Mouse (Mus musculus) gastrocnemius, postnatal 10 days (tissue): ENCODE data around the gene 1700012B07Rik. TPM values are rescaled to one million over a fixed set of nuclear protein-coding genes. Genes with fewer than 3 reads are reported as not detected.

Experiments used
- DNase-seq: peaks from one replicate; pipeline ENCODE4 v3.0.0; 2021; ENCODE audit warnings: mixed read lengths
- long read RNA-seq, 2 experiments: library from polyadenylated mRNA; stranded (forward); transcript quantifications; one replicate each; pipeline ENCODE4 v2.0.0; 2021
- total RNA-seq, 2 experiments: library from RNA; stranded (reverse); gene quantifications; 2 replicates each; pipeline ENCODE4 v1.2.3; 2021

The 1700012B07Rik gene
- total RNA-seq, result not detected
- long read RNA-seq, experiment 1, result 0 reads
- long read RNA-seq, experiment 2, result 0 reads

DNA sequence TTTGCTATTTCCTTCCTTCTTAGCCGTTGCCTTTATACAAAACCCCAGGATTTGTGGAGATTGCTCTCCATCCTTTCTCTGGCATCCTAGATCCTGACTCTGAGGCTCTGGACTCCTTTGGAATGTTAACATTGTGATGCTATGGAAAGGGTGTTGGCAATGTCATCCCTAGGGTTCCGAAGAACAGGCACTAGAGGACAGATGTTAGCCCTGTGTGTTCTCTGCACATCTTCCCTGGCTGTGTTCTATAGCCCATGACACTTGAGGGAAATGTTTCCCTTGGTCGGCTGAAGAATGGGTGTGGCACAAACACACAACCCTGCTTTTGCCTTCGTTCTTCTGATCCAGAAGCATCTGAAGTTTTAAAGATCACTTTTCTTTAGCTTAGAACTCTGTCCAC is at the start of gene 1700012B07Rik:
1700012B07Rik (minus strand) TSS at position 101 of the 400 bp plus-strand sequence.
- no peak for DNase-seq

DNA sequence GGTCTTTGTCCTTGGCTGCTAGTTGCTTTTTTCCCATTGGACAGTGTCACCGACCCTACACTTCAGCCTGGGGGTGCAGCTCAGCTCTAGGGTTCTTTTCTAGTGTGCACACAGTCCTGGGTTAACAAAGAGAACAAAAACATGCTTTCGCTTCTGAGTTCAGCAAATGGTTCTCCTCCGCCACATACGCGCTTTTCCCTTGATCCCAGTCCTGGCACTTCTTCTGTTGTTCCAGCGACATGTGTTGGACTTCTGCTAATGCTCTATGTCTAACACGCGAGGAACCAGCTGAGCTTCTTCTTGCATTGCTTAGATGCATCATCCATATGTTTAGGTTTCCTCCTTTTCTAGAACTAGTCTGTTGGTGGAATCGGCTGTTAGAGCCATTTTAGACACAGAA is 48.9 kb upstream of the 1700012B07Rik start:
- DNase-seq, result no peak

DNA sequence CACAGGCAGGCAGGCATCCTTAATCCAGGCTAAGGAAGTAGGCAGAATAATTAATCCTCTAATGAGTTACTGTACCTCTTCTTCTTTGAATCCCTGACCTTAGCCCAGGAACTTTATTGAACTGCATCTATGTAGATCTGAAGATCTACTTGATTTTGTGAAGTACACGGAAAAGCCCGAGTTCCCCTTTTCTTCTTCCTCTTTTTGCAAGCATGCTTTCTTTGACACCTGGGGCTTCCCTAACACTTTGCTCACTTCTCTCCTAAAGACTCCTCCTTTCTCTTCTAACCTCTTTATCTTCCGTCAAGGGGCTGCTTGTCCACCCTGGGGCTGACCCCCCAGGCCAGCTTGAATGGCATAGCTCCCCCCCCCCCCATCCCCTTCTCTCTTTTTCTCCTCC is 48.0 kb upstream of the 1700012B07Rik start:
- no peak for DNase-seq

DNA sequence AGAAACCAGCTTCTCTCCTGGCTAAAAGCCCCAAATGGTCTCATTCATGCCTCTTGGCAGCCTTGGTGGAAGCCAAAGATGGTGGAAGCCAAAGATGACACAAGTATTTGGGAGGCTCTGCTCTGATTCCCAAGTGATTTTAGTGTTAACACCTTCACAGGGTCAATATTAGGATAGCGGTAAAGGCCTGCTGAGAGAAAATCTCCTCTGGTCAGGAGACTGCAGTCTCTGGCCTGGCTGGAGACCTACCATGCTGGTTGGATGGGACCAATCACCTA is 47.6 kb upstream of the 1700012B07Rik start:
- DNase-seq, result no peak

DNA sequence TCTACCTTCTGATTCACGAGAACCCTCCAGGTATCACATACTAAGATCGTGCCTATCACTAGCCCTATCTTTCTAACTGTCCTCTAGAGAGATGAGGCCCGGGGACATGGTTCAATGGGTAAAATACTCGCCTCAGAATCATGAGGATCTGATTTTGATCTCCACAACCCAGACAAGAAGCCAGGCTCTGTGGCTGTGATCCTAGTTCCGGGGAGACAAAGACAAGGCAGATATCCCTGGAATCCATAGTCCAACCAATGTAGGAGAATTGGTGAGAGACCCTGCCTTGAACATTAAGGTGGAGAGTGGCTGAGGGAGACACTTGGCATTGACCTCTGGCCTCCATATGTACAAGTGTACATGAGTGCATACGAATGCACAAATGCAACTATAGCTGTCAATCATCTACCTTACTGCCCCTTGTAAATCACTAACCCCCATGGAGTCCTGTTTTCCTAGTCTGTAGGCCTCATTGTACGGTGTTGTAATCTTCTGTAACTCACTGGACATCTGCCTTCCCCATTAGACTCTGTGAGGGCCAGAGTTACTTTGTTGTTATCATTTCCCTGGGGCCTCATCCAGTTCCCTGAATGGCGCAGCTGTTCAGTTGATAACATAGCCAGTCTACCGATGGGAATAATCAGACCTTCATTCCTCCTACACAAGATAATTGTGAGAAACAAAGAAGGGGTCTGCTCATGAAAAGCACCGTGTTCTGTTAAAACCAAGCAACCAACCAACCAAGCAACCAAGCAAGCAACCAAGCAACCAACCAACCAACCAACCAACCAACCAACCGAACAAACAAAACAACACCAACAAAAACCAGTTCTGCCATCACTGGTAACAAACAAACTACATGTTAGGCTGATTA is 47.0 kb upstream of the 1700012B07Rik start:
- DNase-seq, result no peak

DNA sequence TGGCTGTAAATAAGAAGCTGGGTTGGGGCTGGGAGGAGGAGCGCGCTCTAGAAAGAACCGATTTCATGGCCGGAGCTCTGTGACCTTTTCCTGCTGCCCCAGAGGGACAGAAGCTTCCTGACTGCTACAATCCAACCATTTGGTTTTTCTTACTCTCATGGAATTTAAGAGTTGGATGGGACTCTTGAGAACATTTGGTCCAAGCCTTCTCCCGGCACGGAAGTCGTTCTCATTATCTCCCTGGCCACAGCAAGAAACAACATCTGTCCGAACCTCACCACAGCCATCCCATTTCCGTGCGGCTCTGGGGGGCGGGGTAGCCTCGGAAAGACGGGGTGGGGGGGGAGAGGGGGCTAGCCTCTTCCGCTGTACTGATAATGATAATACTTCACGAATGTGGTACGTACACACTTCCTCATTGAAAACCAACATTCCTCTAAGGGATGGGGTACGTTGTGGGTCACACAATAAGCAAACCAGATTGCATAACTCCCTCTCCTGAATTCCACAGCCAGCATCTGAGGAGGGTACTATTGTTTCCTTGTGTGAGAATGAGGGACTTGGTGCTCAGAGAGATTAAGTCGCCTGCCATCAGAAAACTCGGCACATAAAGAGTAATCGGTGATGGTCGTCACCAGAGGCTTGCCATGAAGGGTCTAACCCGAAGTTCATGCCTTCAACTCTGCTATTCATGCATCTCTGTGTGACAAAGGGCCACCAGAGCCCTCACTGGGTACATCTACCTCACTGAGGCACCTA is 46.2 kb upstream of the 1700012B07Rik start:
- DNase-seq, result peak; percentile 42

DNA sequence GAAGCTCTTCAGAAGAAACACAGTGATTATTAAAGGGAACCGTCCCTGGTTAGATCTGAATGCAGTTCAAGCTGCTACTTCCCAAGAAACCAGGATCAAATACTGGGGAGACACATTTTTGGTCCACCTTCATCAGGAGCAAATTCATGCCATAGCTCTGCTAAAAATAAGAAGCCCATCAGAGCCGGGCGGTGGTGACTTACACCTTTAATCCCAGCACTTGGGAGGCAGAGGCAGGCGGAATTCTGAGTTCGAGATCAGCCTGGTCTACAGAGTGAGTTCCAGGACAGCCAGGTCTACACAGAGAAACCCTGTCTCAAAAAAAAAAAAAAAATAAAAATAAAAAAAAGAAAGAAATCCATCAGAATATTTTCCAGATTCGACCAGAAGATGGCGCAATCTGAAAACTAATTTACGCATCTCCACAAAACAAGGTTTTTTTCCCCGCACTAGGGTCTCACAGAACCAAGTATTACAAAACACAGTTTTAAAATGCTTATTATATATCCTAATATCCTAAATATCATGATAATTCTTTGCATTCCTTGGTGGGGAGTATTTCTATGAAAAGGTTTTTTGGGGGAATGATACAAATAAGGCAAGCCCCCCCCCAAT is 45.4 kb upstream of the 1700012B07Rik start:
- no peak for DNase-seq

DNA sequence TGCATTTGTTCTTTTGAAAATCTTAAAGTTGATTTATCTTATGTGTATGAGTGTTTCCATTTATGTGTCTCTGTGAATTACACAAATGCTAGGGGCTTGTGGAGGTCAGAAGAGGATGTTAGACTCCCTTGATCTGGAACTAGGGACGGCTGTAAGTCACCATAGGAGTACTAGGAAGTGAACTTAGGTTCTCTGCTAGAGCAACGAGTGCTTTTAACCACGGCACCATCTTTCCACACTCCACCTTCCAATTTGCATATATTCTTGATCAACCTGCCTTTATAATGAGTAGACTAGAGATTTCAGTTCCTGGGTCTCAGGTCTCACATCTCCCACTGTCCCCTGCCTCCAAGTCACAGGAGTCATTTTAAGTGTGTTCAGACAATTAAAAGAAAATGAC is 44.8 kb upstream of the 1700012B07Rik start:
- DNase-seq, result no peak

DNA sequence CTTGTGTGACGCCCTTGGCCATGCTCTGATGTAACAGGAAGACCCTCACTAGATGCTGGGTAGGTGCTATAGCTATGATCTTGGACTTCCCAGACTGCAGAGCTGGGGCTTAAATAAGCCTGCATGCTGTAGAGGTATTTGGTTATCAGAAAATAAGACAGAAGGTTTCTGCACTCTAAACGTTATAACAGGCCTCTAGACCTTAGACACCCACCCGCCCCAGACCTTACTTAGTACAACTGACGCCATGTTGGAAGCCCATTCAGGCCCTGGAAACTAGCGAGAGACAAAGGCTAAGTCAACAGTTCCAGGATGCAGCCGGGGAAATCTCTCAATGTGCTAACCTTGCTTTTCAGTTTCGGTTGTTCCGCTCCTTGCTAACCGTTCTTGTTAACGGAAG is 44.2 kb upstream of the 1700012B07Rik start:
- DNase-seq, result no peak

DNA sequence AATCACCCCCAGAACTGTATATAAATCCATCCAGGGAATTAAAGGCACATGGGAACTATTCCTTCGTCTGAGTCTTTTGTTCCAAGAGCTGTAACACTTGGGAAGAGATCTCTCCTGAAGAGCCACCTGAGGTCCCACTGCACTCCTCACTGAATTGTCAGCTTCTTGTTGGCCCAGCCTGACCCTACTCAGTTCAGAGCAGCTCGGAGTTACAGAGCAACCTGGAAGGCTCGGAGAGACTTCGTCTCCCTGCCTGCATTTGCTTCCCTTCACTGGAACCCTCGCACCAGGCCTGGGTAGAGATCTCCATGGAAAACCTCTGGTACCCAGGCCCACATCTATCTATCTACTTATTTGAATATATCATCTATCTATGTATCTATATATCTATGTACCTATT is 40.0 kb upstream of the 1700012B07Rik start:
- DNase-seq, result no peak

DNA sequence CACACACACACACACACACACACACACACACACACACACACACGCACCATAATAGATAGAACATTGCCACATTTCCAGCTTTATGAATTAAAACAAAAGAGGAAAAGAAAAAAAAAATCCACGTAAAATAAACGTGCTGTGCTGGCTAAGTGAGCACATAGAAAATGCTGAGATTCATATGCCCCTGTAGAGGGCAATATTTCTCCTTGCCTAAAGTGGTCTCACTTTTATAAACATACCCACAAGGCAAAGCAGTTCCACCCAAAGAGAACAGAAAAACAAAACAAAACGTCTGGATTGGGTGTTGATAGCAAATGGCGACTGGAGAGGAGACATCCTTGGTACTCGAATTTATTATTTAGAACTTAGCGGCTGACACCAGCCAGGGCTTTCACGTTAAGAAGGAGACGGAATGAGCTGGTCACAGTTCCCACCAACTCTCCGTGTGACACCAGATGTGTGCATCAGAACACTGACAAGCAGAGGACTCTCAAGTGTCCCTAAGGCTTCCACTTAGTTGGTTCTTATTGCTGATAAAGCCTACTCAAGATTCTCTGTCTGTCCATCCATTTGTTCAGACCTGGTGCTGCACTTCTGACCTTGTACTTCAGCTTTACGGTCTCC is 38.8 kb upstream of the 1700012B07Rik start:
- DNase-seq, result no peak

DNA sequence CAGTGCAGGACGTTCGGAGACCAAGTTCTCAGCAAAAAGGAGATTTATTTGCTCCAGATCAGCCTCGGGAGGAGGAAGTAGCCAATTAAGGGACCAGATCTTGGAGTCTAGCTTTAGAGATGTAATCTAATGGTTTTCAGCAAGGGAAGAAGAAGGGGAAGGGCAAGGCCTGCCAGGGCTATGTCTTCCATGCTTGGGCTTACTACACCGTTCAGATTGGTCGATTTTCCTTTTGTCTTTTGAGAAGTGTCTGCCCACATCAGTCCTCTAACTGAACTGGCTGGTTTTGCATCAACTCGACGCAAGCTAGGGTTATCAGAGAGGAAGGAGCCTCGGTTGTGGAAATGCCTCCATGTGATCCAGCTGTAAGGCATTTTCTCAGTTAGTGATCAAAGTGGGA is 37.7 kb upstream of the 1700012B07Rik start:
- DNase-seq, result no peak

DNA sequence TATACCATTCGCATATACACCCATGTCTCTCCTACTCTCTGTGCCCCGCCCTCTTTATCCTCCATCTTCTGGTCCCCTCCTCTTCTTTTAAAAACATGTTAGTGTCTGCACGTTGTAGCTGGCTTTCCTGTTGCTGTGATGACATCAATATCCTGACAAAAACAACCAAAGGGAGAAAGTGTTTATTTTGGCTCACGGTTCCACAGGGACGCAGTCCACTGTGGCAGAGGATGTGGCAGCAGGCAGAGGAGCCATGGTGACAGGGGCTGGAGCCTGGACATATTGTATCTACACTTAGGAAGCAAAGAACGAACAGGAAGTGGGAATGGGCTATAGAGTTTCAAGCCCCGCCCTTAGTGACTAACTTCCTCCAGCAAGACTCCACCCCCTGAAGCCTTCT is 36.1 kb upstream of the 1700012B07Rik start:
- DNase-seq, result no peak

DNA sequence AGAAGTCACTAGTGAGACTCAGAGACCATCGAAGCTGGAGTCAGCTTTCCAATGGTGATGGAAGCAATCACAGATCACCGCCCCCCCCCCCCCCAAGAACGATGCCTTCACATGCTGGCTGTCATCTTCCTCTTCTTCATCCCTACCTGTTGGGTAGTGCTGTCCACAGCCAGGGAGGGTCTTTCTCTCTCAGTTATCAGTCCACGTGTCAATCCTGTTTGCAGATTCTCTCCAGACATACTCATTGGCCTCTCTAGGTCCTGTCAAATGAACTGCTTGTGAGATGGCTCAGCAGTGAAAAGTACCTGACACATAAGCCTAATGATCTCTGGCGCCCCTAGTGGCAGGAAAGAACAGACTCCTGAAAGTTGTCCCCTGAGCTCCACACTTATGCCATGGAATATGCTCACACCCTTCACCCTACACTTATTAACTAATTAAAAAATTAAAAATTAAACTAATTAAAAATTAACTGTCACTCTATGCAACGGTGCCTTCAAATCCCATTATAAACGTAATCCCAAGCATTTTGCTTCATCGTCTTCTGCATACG is 35.4 kb upstream of the 1700012B07Rik start:
- peak; percentile 63 for DNase-seq

DNA sequence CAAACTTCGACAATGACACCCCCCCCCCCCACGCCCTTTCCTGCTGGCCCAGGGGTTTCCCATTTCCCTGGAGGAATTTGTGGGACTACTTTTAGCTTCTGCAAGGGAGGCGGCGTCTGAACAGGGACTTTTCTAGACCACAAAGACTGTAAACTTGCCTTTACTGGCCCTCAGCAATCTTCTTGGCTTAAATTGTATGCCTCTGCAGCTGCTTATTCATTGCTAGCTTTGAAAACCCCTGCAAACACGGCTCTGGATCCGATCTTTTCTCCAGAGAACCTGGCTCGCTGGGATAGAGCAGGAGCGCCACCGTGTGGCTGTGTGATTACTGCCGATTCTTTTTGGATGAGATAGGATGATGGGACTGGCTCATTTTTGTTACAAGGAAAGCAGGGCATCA is 32.7 kb upstream of the 1700012B07Rik start:
- peak; percentile 96 for DNase-seq

DNA sequence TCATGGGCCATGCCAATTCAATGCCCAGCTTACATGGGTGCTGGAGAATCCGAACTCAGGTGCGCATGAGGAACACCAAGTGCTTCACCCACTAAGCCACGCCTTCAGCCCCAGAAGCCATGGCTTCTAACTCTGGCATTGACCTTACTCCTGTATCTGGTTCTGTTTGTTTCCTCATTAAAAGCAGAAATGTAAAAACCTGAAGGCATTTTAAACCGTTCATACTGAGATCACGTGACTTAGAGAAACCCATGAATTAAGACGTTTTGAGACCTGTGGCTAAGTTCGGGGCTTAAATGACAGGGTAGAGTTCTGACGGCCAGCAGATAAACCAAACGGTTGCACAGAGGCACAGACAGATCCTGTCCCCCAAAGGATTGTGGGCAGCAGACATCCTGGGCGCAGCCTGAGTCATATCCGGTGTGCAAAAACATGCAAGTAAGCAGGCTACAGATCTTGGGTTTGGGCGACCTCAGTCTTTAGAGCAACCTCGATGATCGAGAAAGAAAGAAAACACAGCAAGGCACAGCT is 32.2 kb upstream of the 1700012B07Rik start:
- DNase-seq, result no peak

DNA sequence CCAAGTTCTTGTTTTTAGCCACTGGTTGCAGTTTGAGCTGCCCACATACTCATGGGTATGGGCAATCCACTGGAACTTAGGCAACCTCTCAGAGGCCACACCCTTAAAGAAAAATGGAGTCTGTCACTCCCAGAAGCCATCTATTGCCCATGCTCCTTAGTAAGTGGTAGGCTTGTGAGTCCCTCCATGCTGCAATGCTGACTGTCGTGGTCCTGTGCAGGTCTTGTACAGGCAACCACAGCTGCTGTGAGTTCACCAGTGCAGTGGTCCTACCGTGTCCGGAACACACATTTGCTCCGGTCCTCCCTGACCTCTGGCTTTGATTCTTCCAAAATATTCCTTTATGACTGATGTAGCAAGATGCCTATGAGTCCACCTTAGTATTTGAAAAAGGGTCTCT is 31.6 kb upstream of the 1700012B07Rik start:
- DNase-seq, result no peak

DNA sequence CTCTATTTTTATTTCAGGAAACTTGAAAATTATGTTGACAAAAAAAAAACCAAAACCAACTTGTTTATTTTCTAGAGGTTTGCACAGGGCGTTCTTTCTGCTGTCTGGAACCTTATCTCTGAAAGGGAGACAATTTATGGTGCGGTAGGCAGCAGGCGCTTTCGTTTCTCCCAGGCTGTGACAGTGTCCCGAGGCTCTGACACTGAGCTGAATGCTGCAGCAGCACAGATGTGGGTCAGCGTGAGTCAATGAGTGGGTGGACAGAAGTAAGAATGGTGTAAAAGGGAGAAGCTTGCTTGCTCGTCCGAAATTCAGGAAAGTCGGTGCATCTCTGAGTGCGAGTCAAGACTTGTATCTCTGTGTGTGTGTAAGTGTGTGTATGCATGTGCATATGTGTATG is 29.2 kb upstream of the 1700012B07Rik start:
- DNase-seq, result no peak

DNA sequence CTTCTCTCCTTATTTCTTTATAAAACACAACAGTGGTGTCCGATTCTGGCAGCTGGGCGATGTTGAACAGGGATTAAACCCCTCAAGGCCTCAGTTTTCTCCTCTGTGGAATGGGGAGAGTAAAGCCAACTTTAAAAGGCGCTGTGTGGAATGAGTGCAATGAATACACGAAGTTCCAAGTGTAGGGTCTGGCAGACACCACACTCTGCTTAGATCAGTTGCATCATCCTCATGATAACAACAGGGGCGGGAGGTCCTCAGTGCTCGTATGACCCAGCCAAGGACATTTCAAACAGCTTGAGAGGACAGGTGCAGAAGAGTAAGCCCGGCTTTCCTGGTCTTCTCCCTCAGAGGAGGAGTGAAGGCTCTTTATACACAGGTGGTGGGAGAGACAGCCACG is 26.2 kb upstream of the 1700012B07Rik start:
- no peak for DNase-seq

DNA sequence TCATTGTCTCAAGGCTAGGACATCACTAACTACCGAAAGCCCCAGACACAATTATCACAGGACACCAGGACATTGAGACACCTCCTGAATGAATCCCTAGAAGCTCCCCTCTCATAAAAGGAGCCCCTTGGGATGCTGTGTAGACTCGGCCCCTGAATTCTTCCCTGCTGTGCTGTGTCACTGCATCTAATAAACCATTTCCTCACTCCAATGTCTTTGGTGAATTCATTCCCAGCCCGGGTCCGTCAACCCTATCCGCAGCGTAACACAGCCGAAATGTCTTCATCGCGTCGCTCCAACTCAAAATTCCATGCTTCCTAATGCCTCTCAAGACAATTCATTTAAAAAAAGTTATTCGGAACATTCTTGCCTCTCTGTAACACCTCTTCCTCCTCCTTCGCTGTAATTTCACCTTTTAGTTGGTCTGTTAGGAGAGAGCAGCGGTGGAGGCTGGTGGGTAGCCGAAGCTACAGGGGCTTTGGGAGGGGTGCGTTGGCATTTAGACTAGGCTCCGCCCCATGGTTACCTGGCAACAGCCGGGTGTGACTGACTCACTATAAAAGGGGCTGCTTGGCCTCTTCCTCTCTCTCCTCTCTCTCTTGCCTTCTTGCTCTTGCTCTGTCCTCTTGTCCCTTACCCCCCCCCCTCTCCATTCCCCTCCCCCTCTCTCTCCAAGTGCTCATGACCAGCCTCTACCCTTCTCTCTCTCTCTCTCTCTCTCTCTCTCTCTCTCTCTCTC is 25.6 kb upstream of the 1700012B07Rik start:
- DNase-seq, result no peak

DNA sequence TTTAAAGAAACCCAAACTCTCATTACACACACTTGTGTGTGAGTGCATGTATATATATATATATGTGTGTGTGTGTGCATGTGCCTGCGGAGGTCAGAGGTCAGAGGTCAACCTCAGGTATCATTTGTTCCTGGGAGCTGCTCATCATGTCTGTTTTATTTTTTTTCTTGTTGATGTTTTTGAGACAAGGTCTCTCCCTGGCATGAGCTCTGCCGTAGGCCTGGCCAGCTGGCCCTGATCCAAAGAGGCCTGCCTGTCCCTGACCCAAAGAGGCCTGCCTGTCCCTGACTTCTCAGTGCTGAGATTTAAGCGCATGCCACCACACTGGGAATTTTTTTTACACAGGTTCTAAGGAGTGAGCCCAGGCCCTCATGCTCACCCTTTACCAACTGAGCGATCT is 24.1 kb upstream of the 1700012B07Rik start:
- no peak for DNase-seq

DNA sequence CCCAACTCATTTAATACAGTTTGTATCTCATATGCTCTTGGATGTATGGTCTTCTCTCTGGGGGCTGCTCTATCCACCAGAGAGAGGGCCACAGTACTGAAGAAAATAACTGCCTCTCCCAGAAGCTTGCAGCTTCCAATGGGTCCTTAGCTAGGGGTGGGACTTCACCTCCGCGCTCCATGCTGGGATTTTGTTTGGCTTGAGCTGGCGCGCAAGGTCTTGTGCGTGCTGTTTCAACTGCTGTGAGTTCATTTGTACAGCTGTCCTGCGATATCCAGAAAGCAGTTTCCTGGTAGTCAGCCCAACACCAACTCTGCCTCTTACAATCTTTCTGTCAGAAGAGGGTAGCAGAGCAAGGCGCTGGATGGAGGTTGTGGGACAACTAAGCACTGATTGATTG is 18.5 kb upstream of the 1700012B07Rik start:
- no peak for DNase-seq
